Mouse (Mus musculus) telencephalon, adult 2 months (tissue): ENCODE results near the gene Lhpp.

Source experiments
- DNase-seq: peaks from one replicate; pipeline ENCODE4 v3.0.0-alpha.2; 2011; ENCODE audit warnings: low read depth, low spot score

The Lhpp gene

DNA sequence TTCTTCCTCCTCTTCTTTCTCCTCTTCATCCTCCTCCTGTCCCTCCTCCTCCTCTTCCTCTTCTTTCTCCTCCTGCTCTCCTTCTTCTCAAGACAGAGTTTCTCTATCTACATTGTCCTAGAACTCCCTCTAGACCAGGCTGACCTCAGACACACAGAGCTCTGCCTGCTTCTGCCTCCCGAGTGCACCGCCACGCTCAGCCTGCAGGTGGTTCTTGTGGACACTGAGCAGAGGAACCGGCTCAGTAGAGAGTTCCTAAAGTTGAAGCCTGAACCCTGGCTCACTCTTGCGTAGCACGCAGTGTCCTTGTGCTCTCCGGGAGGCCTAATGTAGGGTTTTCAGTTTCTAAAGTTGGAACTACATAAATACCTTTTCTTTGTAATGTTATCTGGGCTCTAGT is 94.7 kb downstream of the Lhpp start:
- no peak for DNase-seq

DNA sequence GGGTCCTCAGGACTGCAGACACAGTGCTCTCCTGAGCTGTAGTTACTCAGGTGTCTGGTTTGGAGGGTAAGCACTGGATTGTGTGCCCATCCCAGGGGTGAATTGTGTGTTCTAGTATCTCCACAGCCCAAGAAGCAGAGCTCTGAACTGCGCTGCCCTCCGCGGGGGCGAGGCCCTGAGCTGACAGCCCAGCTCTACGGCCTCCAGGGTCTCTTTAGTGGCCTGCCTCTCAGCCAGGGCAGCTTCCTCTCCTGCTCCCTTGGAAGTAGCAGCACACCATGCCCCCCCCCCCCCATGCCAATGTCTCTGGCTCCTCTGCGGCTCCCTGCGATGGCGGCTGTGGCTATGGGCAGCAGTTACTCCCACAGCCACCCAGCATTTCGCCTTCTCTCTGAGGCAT is 101.1 kb downstream of the Lhpp start:
- no peak for DNase-seq

GRCm38 (mm10) chr7:132712044-132712708 is 101.7 kb downstream of the Lhpp start:
- DNase-seq: no peak

- no peak for DNase-seq
Measured at GRCm38 (mm10) chr7:132712956-132713355, 102.5 kb downstream of the Lhpp start.

DNA sequence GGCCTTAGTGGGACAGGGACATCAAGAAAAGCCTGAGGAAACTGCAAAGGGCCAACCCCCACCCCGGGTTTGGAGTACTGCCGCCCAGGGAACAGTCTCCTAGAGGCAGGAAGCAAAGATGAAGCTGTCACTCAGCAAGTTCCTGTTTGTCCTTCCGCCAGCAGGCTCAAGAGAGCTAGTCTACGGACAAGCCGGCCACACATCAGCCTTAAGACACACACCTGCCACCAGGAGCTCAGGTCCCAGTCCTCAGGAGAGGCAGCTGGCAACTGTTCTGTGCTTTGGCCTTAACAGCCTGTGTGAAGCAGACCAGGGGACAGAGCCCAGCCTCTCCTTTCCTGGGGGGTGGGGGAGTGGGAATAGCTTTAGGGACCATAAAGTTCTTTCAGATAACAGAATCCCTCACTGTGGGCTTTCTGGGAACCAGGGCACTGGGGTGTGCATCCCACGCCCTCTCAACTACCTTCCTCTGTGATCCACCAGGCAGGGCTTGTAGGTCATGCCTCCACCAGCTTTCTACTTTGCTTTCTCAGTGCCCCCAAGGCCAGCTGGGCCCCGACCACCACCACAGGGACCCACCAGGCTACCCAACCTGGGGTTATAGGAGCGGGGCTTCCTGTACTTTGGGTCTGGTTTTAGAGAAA is 103.2 kb downstream of the Lhpp start:
- DNase-seq: no peak

DNA sequence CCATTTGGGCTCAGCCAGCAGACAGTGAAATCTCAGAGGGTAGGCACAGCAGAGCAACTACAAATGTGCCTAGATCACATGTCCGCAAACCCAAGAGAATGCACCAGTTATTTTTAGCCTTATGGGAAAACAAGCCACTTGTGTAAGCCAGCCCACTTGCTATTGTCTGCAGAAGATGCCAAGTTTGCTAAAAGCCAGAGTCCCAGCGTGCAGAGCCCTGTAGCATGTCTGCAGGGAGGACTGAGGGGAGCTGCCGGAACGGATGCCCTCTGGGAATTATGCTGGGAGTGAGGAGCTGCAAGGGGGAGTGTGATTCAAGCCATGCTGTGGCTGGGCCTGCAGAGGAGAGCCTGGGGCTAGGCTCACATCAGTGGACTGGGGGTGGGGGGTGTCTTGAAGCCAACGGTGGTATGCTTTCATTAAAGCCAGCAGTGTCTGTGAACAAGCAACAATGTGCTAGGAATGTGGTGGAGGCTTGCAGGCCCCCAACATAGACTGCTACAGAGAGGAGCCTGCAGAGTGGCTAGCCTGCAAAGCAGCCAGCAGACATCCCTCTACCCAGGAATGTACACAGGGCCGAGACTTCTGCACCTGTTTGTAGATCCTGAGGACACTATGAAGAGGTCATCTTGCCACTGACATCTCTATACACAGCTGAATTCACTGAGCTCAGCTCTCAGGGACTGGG is 103.9 kb downstream of the Lhpp start:
- DNase-seq: peak; percentile 91

DNA sequence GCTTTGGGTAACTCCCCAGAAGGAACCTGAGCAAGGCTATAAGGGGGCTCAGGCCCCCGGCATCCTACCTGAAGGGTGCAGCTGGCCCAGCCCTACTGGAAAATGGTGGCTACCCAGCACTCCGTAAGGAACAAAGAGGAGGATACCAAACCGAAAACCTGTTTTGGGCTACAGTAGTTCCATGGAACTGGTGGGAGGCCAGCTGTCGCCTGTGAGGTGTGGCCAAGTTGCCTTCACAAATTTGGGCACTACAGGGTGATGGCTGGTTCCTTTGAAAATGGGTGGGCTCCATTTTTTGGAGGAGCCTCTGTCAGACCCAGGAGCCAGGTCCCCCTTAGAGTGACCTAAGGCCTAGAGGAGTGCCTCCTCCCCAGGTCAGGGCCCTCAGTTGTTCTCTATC is 104.8 kb downstream of the Lhpp start:
- DNase-seq: no peak

GRCm38 (mm10) chr7:132719570-132719969 is 109.1 kb downstream of the Lhpp start:
- DNase-seq: no peak

DNA sequence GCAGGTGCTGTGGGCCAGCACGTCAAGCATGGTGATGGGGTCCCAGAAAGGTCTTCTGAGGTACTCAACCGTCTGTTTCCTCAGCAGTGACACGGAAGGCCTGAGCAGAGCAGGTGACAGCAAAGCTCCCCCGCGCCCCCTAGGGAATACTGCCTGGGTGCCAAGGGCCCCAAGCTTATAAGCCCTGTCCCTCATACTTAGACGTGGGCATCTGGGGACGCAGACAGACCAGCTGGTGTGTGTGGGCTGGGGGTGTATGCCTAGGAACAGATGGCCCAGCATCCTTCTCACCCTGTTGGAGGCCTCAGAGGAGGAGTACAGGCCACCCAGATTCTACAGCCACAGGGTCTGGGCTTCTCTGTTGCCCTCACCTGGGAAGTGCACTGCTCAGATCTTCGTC is 110.1 kb downstream of the Lhpp start:
- no peak for DNase-seq

DNA sequence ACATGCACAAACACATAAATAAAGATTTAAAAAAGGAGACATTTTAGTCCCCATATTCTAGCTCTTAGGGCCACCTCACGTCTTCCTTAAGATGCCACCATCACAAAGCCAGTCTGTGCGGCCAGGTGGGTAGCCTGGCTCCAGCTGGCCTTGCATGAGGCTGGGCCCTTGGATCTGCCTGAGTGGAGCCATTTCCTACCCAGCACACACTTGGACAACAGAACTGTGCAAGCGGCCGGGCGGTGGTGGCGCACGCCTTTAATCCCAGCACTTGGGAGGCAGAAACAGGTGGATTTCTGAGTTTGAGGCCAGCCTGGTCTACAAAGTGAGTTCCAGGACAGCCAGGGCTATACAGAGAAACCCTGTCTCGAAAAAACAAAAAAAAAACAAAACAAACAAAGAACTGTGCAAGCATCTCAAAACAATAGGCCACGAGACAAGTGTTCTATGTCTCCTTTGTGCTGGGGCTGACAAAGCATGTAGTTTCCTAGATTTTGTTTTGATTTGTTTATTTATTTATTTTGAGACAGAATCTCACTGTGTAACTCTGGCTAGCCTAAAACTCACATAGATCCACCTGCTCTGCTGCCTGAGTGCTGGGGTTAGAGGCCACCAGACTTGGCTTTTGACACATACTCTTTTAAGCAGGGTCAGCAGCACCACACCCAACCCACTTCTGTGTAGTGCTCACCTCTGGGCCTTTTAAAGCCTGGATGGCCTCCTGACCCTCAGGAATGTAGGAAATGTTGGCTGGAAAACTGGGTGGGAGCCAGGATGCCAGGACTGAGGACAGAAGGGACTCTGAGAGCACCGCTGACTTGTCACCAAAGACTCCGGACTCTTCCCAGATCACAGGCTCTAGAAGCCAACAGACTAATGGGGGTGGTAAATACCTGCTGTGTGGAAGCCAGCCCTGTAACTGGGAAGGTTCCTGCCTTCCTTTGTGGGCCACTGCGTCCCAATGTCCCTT is 112.2 kb downstream of the Lhpp start:
- DNase-seq: peak; percentile 65

DNA sequence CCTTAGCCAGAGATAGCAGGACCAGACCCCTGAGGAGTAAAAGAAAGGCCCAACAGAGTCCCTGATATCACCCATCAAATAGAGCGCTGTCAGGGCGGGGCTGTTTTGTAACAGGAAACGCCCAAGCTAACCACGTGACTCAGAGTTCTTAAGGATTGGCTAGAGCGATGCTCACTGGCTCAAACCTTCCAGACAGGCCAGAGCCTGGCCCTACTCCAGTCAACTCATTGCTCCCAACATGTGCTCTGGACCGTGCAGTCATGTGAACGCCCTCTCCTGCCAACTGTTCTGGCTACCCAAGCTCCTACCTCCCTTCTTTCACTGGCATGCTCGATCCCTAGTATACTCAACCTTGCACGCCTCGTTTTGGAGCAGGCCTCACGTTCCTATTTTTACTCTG is 113.5 kb downstream of the Lhpp start:
- peak; percentile 68 for DNase-seq

- DNase-seq: no peak
Measured at GRCm38 (mm10) chr7:132724501-132725062, 114.1 kb downstream of the Lhpp start.

- no peak for DNase-seq
Measured at GRCm38 (mm10) chr7:132726106-132726861, 115.8 kb downstream of the Lhpp start.

GRCm38 (mm10) chr7:132729093-132729831 is 118.8 kb downstream of the Lhpp start:
- DNase-seq: no peak

DNA sequence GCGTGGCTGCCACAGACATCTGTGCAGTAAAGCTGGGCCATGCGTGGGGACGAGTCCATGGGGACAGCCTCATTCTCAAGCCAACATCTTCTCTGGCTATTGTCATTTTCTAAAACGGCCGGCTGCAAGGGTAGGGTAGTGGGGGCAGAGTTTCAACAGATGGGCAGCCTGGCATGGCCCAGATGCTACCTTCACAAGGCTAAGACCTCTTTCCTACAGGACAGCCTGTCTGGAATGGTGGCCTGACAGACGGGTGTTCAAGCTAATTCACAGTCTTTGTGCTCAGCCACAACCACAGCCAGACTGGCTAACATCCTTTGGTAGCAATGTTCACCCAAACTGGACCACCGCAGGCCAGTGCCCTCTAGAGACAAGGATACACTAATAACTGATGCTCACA is 120.1 kb downstream of the Lhpp start:
- DNase-seq: no peak

- no peak for DNase-seq
Measured at GRCm38 (mm10) chr7:132731558-132731957, 121.1 kb downstream of the Lhpp start.

GRCm38 (mm10) chr7:132732136-132732789 is 121.8 kb downstream of the Lhpp start:
- no peak for DNase-seq

DNA sequence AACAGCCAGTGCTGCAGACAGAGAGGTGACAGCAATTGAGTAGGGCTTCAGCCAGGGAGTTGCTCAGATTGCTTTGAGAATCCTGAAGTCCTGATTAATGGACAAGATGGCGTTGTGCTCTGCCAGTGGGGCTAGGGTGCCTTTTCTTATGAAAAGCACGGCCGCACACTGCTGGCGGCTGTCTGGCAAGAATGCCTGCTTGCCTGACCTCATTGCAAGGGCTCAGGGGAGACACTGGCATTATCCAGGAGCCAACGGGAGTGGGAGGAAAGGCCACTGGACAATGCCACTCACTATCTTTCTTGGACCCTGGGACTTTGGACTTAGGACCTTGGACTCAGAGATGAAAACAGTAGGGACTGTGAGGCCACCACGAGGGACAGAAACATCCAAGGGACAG is 123.1 kb downstream of the Lhpp start:
- no peak for DNase-seq

DNA sequence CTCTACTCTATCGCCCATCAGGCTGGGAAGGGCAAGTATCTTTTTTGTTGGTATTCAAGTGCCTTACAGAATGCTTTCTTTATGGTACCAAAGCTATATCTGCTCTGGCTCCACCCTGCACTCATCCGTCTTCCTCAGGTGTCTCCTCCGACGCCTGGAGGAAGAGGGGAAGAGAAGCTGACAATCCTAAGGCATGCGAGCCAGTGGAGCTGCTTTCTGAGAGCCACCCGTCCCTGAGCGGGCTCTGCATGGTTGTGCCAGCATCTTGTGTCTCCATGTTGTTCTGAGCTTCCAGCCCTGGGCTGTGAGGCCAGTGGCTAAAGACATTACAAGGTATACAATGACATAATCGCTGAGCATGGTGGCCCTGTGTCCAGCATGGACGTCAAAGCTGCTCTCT is 123.8 kb downstream of the Lhpp start:
- no peak for DNase-seq

GRCm38 (mm10) chr7:132735145-132735544 is 124.7 kb downstream of the Lhpp start:
- no peak for DNase-seq
